Mouse (Mus musculus) liver, embryonic 14.5 days (tissue): ENCODE data around the gene Lmntd1.

Experiments
- CTCF ChIP-seq: IDR thresholded peaks from 2 replicates; pipeline ENCODE4 v1.5.1; 2016; ENCODE audit warnings: antibody characterized with exemption, low read depth, control low read depth
- EP300 ChIP-seq: IDR thresholded peaks from 2 replicates; pipeline ENCODE4 v1.6.1; 2016; ENCODE audit warnings: antibody characterized with exemption, low read depth

DNA sequence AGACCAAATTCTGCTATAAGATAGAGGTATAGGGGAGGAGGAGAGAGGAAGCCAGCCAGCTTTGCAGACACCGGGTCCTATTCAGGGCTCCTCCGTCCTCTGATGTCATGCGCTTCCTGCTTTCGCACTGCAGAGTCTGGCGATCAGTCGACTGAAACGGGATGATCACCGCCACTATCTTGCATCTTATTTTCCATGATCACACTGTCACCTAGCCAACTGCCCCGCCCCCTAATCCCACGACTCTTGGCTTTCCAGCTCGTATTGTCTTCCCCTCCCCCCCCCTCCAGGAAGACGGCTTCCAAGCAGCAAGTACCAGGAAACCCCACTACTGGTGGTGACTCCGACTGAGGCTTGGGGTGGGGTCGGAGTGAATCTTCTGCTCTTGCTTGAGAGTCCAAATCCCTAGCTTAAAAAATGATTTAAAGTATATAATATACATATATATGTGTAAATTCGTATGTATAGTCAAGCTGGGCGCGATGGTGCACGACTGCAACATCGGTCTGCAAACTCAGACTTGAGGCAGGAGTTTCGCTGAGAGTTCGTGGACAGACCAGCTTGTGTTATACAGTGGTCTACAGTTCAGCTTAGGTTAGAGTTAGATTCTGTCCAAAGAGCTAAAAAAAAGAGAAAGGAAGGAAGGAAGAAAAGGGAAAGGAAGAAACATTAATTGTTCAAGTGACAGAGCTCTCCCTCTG, 274.0 kb downstream of the Lmntd1 start:
- TF ChIP-seq EP300 (no peak), CTCF (no peak)
